In the genomic region with DNA sequence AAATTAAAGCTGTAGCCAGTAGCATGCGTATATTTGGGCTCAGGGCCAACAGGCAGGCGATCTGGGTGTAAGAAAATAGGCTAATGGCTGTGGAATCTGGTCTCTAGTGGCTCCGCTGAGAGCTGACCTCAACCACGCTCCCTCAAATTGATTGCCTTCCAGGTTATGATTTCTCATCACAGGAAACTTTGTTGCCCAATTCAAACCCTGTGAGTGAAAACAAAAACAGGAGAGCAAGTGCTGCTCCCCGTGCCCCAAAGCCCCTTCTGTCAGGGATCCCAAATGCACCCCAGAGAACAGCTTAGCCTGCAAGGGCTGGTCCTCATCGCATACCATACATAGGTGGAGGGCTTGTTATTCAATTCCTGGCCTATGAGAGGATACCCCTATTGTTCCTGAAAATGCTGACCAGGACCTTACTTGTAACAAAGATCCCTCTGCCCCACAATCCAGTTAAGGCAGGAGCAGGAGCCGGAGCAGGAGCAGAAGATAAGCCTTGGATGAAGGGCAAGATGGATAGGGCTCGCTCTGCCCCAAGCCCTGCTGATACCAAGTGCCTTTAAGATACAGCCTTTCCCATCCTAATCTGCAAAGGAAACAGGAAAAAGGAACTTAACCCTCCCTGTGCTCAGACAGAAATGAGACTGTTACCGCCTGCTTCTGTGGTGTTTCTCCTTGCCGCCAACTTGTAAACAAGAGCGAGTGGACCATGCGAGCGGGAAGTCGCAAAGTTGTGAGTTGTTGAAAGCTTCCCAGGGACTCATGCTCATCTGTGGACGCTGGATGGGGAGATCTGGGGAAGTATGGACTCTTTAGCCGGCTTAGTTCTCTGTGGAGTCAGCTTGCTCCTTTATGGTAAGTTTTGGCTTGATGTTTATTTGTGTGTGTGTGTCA, we compare ENCODE assay signal across 8 mouse cellular contexts. TPM values are rescaled to one million over a fixed set of nuclear protein-coding genes. Genes with fewer than 3 reads are reported as not detected.
DNase-seq lines count a peak whose midpoint lies in the region; ATAC-seq and TF ChIP-seq lines count a peak whose summit lies in the region.

A gene (plus strand): TSS at position 452 of the 894 bp plus-strand sequence.

- no peaks in the 10 kb centered on the region for H3K27me3 ChIP-seq in kidney, adult 2 months (replicated peaks; ENCODE audit: control insufficient read depth, insufficient read depth, low read length)
- no peaks in the 10 kb centered on the region for H3K27me3 ChIP-seq in lung, embryonic 15.5 days
- H3K27me3 ChIP-seq in forebrain, embryonic 12.5 days = no peaks in the 10 kb centered on the region

- ATAC-seq in lung, embryonic 15.5 days (ENCODE audit: borderline replicate concordance, extremely low read depth, low FRiP score, low TSS enrichment) = peak; percentile 31; the same call in 1 of the 2 replicates
- no peak for ATAC-seq in forebrain, embryonic 12.5 days (ENCODE audit: low FRiP score)

- peak within 1 kb of the TSS; percentile 69 for H3K27ac ChIP-seq in kidney, adult 2 months (ENCODE audit: insufficient read depth, low read depth, low read length)
- peak within 1 kb of the TSS; percentile 65 for H3K27ac ChIP-seq in lung, embryonic 15.5 days
- H3K27ac ChIP-seq in forebrain, embryonic 12.5 days = no peak within 1 kb of the TSS

- no peak for TF ChIP-seq POLR2A in kidney, adult 2 months (IDR thresholded peaks at IDR 0.05; ENCODE audit: low read depth, low read length)

- 51% methylated on average over 16 of the region's 16 CpGs for WGBS in kidney, adult 2 months
- WGBS in lung, embryonic 15.5 days = 34% methylated on average over 16 of the region's 16 CpGs
- 76% methylated on average over 16 of the region's 16 CpGs for WGBS in forebrain, embryonic 12.5 days

- peak within 1 kb of the TSS; percentile 65 for H3K4me3 ChIP-seq in kidney, adult 2 months (ENCODE audit: insufficient read depth, low read depth, low read length)
- H3K4me3 ChIP-seq in lung, embryonic 15.5 days = peak within 1 kb of the TSS; percentile 32
- H3K4me3 ChIP-seq in forebrain, embryonic 12.5 days (replicated peaks) = no peak within 1 kb of the TSS

- 0 out of 2 replicates have a peak within 1 kb of the TSS, but pooled peaks have one; percentile 27 for H3K9ac ChIP-seq in lung, embryonic 15.5 days
- H3K9ac ChIP-seq in forebrain, embryonic 12.5 days = no peak within 1 kb of the TSS

- DNase-seq in embryo, embryonic 10 days (ENCODE audit: low spot score) = peak; percentile 20
- DNase-seq in embryo, embryonic 10.5 days (ENCODE audit: low spot score) = no peak
- DNase-seq in ZHBTc4 (ENCODE audit: low read depth, low spot score) = peak; percentile 36
- DNase-seq in gonadal fat pad, adult 2 months (ENCODE audit: low read depth) = no peak
- peak; percentile 64 for DNase-seq in kidney, adult 2 months
- no peak for DNase-seq in cerebellum, adult 11 months

- TF ChIP-seq CTCF in kidney, adult 2 months (conservative IDR thresholded peaks at IDR 0.05; ENCODE audit: insufficient read depth, insufficient read length, low read depth, low read length) = no peak

- H3K4me1 ChIP-seq in kidney, adult 2 months (ENCODE audit: control insufficient read depth, insufficient read depth, low read length) = no peaks in the 10 kb centered on the region
- peaks cover 12% of the 10 kb centered on the region for H3K4me1 ChIP-seq in lung, embryonic 15.5 days
- H3K4me1 ChIP-seq in forebrain, embryonic 12.5 days = no peaks in the 10 kb centered on the region

- no peaks in the 10 kb centered on the region for H3K36me3 ChIP-seq in kidney, adult 2 months (ENCODE audit: control insufficient read depth, insufficient read depth, low read length)
- H3K36me3 ChIP-seq in lung, embryonic 15.5 days = no peaks in the 10 kb centered on the region
- no peaks in the 10 kb centered on the region for H3K36me3 ChIP-seq in forebrain, embryonic 12.5 days (replicated peaks)

- no peaks in the 10 kb centered on the region for H3K9me3 ChIP-seq in lung, embryonic 15.5 days
- no peaks in the 10 kb centered on the region for H3K9me3 ChIP-seq in forebrain, embryonic 12.5 days

- peak within 1 kb of the TSS; percentile 34 for H3K4me2 ChIP-seq in lung, embryonic 15.5 days
- H3K4me2 ChIP-seq in forebrain, embryonic 12.5 days = no peak within 1 kb of the TSS

RNA-seq across cellular contexts. Expression of the gene that starts here (rescaled TPM):
- polyA plus RNA-seq in gonadal fat pad, adult 2 months (2012; rRNA removed) = 10.2 and 10.4 TPM in 2 replicates
- polyA plus RNA-seq in kidney, adult 2 months (2012; rRNA removed) = 15.9 and 21.6 TPM in 2 replicates
- polyA plus RNA-seq in lung, embryonic 15.5 days (2015; fragmentation: Nextera tagmentation; extraction: Ambion mirVana) = 37.4 and 41.8 TPM in 2 replicates
- polyA plus RNA-seq in forebrain, embryonic 12.5 days (2016; fragmentation: Nextera tagmentation; extraction: Ambion mirVana) = 6.0 and 6.8 TPM in 2 replicates

Comparison
In these comparisons a context has a peak if more than half of its experiments do, and no peak if none do; other contexts are left out.
1. DNase-seq: peak in embryo, embryonic 10 days (single experiment), ZHBTc4 (single experiment) and kidney, adult 2 months (single experiment); none in embryo, embryonic 10.5 days (single experiment), gonadal fat pad, adult 2 months (single experiment) and cerebellum, adult 11 months (single experiment).